Mouse (Mus musculus) G1E (cell line): ENCODE measurements around the gene Arap2.

Source experiments
- CTCF ChIP-seq: IDR thresholded peaks from 2 replicates; pipeline ENCODE4 v1.5.1; 2012; ENCODE audit warnings: low read depth, low read length, inconsistent platforms, mixed read lengths
- GATA1 ChIP-seq: IDR thresholded peaks from 2 replicates; pipeline ENCODE4 v1.6.1; 2012; ENCODE audit warnings: borderline replicate concordance, low read length, inconsistent platforms, mixed read lengths
- POLR2AphosphoS5 ChIP-seq: IDR thresholded peaks from 2 replicates; pipeline ENCODE4 v1.6.1; 2012; ENCODE audit warnings: low read depth, low read length, inconsistent platforms; ENCODE audit not compliant: insufficient replicate concordance
- TAL1 ChIP-seq: conservative IDR thresholded peaks from 2 replicates; pipeline ENCODE4 v1.6.1; 2012; ENCODE audit warnings: low read depth, low read length, inconsistent platforms, mixed read lengths

GRCm38 (mm10) chr5:62751692-62752091, 14.3 kb downstream of the Arap2 start:
- TF ChIP-seq CTCF (no peak), POLR2AphosphoS5 (no peak), TAL1 (no peak), GATA1 (no peak)
